Mouse (Mus musculus) MEL (cell line): ENCODE data around the gene Grhl1. TPM values are rescaled to one million over a fixed set of nuclear protein-coding genes. Genes with fewer than 3 reads are reported as not detected.

ENCODE experiments used
- DNase-seq: peaks from one replicate; pipeline ENCODE4 v3.0.0; 2011; ENCODE audit warnings: low read depth, low spot score
- H3K27ac ChIP-seq: 2 replicates; pipeline ENCODE4 v1.5.1; 2012; ENCODE audit warnings: low read depth, mild to moderate bottlenecking, control low read depth, low read length, moderate library complexity; ENCODE audit not compliant: control insufficient read depth
- H3K27me3 ChIP-seq, 2 experiments: fragments of 150-350 bp in 1 of 2; sonication (generic) in 1 of 2; 2 replicates each; pipeline ENCODE4 v1.6.1; 2012; ENCODE audit warnings: low read length in 2 of 2, mild to moderate bottlenecking in 2 of 2, improper control_type of control experiment in 1 of 2, moderate library complexity in 1 of 2; ENCODE audit not compliant: insufficient read depth in 2 of 2, control insufficient read depth in 1 of 2
- H3K36me3 ChIP-seq, 2 experiments: 2 replicates each; pipeline ENCODE4 v1.6.1; 2012 to 2014; ENCODE audit warnings: low read length in 2 of 2, improper control_type of control experiment in 1 of 2, inconsistent platforms in 1 of 2, mild to moderate bottlenecking in 1 of 2; ENCODE audit not compliant: insufficient read depth in 2 of 2, control insufficient read depth in 1 of 2
- H3K4me1 ChIP-seq, 2 experiments: fragments of 150-350 bp in 1 of 2; sonication (generic) in 1 of 2; 2 replicates each; pipeline ENCODE4 v1.6.1; 2012; ENCODE audit warnings: low read length in 2 of 2, improper control_type of control experiment in 1 of 2, mild to moderate bottlenecking in 1 of 2; ENCODE audit not compliant: insufficient read depth in 2 of 2, control insufficient read depth in 1 of 2
- H3K4me3 ChIP-seq, 2 experiments: fragments of 150-350 bp in 1 of 2; sonication (generic) in 1 of 2; 2 replicates each; pipeline ENCODE4 v1.5.1; 2012; ENCODE audit warnings: low read depth in 2 of 2, low read length in 2 of 2, mild to moderate bottlenecking in 2 of 2, moderate library complexity in 2 of 2, control low read depth in 1 of 2, improper control_type of control experiment in 1 of 2; ENCODE audit not compliant: control insufficient read depth in 1 of 2, insufficient read depth in 1 of 2
- H3K79me2 ChIP-seq: 2 replicates; pipeline ENCODE4 v1.6.1; 2012; ENCODE audit warnings: mild to moderate bottlenecking, low read length, moderate library complexity; ENCODE audit not compliant: control insufficient read depth, poor library complexity, insufficient read depth
- H3K9ac ChIP-seq: 2 replicates; pipeline ENCODE4 v1.6.1; 2012; ENCODE audit warnings: low read depth, mild to moderate bottlenecking, control low read depth, low read length, moderate library complexity; ENCODE audit not compliant: control insufficient read depth, poor library complexity, severe bottlenecking
- H3K9me3 ChIP-seq: fragments of 150-350 bp; sonication (generic); replicated peaks from 2 replicates; pipeline ENCODE4 v1.6.1; 2012; ENCODE audit warnings: mild to moderate bottlenecking, low read length, improper control_type of control experiment, moderate library complexity; ENCODE audit not compliant: insufficient read depth
- BHLHE40 ChIP-seq: IDR thresholded peaks from 2 replicates; pipeline ENCODE4 v1.6.1; 2012; ENCODE audit warnings: low read depth, mild to moderate bottlenecking, inconsistent platforms, low read length, improper control_type of control experiment, borderline replicate concordance
- CHD1 ChIP-seq: IDR thresholded peaks from 2 replicates; pipeline ENCODE4 v1.6.1; 2012; ENCODE audit warnings: low read depth, mild to moderate bottlenecking, inconsistent platforms, low read length, improper control_type of control experiment
- CHD2 ChIP-seq: IDR thresholded peaks from 2 replicates; pipeline ENCODE4 v1.6.1; 2011; ENCODE audit warnings: low read length, improper control_type of control experiment
- E2F4 ChIP-seq: IDR thresholded peaks from 2 replicates; pipeline ENCODE4 v1.6.1; 2011; ENCODE audit warnings: low read depth, low read length, improper control_type of control experiment, borderline replicate concordance
- ETS1 ChIP-seq: IDR thresholded peaks from 2 replicates; pipeline ENCODE4 v1.6.1; 2012; ENCODE audit warnings: low read depth, mild to moderate bottlenecking, inconsistent platforms, low read length, improper control_type of control experiment, moderate library complexity
- GABPA ChIP-seq: IDR thresholded peaks from 2 replicates; pipeline ENCODE4 v1.6.1; 2012; ENCODE audit warnings: low read depth, mild to moderate bottlenecking, inconsistent platforms, low read length, improper control_type of control experiment, moderate library complexity
- HCFC1 ChIP-seq: IDR thresholded peaks from 2 replicates; pipeline ENCODE4 v1.6.1; 2012; ENCODE audit warnings: low read depth, mild to moderate bottlenecking, inconsistent platforms, low read length, improper control_type of control experiment, moderate library complexity
- KAT2A ChIP-seq: conservative IDR thresholded peaks from 2 replicates; pipeline ENCODE4 v1.6.1; 2012; ENCODE audit warnings: low read depth, low read length, improper control_type of control experiment, inconsistent platforms
- MAFK ChIP-seq: IDR thresholded peaks from 2 replicates; pipeline ENCODE4 v1.6.1; 2011; ENCODE audit warnings: low read depth, mild to moderate bottlenecking, low read length, improper control_type of control experiment, borderline replicate concordance
- MAX ChIP-seq: IDR thresholded peaks from 2 replicates; pipeline ENCODE4 v1.6.1; 2011; ENCODE audit warnings: low read length, improper control_type of control experiment
- MAZ ChIP-seq: IDR thresholded peaks from 2 replicates; pipeline ENCODE4 v1.6.1; 2012; ENCODE audit warnings: low read depth, mild to moderate bottlenecking, inconsistent platforms, low read length, improper control_type of control experiment
- POLR2AphosphoS2 ChIP-seq: IDR thresholded peaks from 2 replicates; pipeline ENCODE4 v1.6.1; 2011; ENCODE audit warnings: low read length, improper control_type of control experiment
- POLR2AphosphoS5 ChIP-seq: IDR thresholded peaks from 2 replicates; pipeline ENCODE4 v1.6.1; 2012; ENCODE audit warnings: low read depth, borderline replicate concordance, mild to moderate bottlenecking, inconsistent platforms, low read length, moderate library complexity, mixed read lengths
- RCOR1 ChIP-seq: IDR thresholded peaks from 2 replicates; pipeline ENCODE4 v1.6.1; 2012; ENCODE audit warnings: low read depth, mild to moderate bottlenecking, inconsistent platforms, low read length, improper control_type of control experiment
- TCF12 ChIP-seq: IDR thresholded peaks from 2 replicates; pipeline ENCODE4 v1.6.1; 2014; ENCODE audit warnings: low read depth, mild to moderate bottlenecking, inconsistent platforms, low read length, improper control_type of control experiment, moderate library complexity
- USF2 ChIP-seq, 2 experiments: IDR thresholded peaks; 2 replicates each; pipeline ENCODE4 v1.6.1; 2011 to 2012; ENCODE audit warnings: improper control_type of control experiment in 2 of 2, low read length in 2 of 2, borderline replicate concordance in 1 of 2, inconsistent platforms in 1 of 2, low read depth in 1 of 2, mild to moderate bottlenecking in 1 of 2; ENCODE audit not compliant: insufficient read depth in 1 of 2
- ZC3H11A ChIP-seq: IDR thresholded peaks from 2 replicates; pipeline ENCODE4 v1.6.1; 2012; ENCODE audit warnings: low read depth, mild to moderate bottlenecking, inconsistent platforms, low read length, improper control_type of control experiment
- ZKSCAN1 ChIP-seq: IDR thresholded peaks from 2 replicates; pipeline ENCODE4 v1.6.1; 2012; ENCODE audit warnings: low read depth, mild to moderate bottlenecking, inconsistent platforms, low read length, improper control_type of control experiment, moderate library complexity
- ZMIZ1 ChIP-seq: IDR thresholded peaks from 2 replicates; pipeline ENCODE4 v1.6.1; 2012; ENCODE audit warnings: low read depth, mild to moderate bottlenecking, inconsistent platforms, low read length, improper control_type of control experiment, moderate library complexity
- ZNF384 ChIP-seq: IDR thresholded peaks from 2 replicates; pipeline ENCODE4 v1.6.1; 2012; ENCODE audit warnings: low read depth, mild to moderate bottlenecking, inconsistent platforms, low read length, improper control_type of control experiment
- polyA plus RNA-seq, 2 experiments: library from polyadenylated mRNA; stranded (reverse) in 1 of 2; unstranded in 1 of 2; fragments of >175 nt in 1 of 2; fragments of >200 nt in 1 of 2; gene quantifications; 2 replicates each; pipeline versions ENCODE4 v1.2.1 to v1.2.4; 2012; ENCODE audit warnings: low replicate concordance in 2 of 2, low read depth in 1 of 2; ENCODE audit not compliant: insufficient read length in 2 of 2, insufficient read depth in 1 of 2, missing spikeins in 1 of 2
- total RNA-seq: library from RNA; depleted of rRNA; stranded (reverse); fragments of 300-350 nt; gene quantifications from 2 replicates; pipeline ENCODE4 v1.2.3, GENCODE M21; 2012

Grhl1 gene
- total and polyA plus RNA-seq, 3 experiments = 0.50 to 1.3 TPM; not detected in 1

DNA sequence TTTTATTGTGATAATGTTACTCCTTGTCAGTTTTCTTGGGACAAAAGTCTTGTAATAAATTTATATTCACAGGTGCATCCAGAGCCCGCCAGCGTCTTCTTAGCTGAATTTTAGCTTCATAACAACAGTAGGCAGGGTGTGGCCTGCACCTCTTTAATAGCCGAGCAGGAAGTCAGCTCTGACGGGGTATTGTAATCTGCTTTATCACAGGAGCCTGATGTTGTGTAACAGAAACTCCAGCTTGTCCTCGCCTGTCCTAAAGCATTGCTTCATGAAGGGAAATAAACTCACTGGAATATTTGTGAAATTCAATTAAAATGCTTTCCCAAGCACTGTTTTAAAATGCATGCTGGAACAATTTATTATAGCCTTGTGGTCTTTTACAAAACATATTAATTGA is 35.7 kb upstream of the Grhl1 start (continued):
- TF ChIP-seq GABPA = no peak
- TF ChIP-seq, all 39 proteins: peak for 12

GRCm38 (mm10) chr12:24537201-24537600 is 34.9 kb upstream of the Grhl1 start:
- H3K79me2 ChIP-seq = no peaks in the 10 kb centered on the region
- TF ChIP-seq CHD2 (no peak), ZC3H11A (no peak), POLR2AphosphoS5 (no peak), USF2 (IDR thresholded peaks at IDR 0.05; ENCODE audit: borderline replicate concordance in 1 of 2, insufficient read depth in 1 of 2, low read depth in 1 of 2, low read length in 2 of 2) (no peak), MAX (no peak), BHLHE40 (no peak), MAZ (no peak), CHD1 (no peak), ETS1 (no peak), RCOR1 (no peak), ZMIZ1 (no peak), HCFC1 (no peak), ZKSCAN1 (no peak), GABPA (no peak), POLR2AphosphoS2 (no peak), KAT2A (no peak), E2F4 (no peak), MAFK (no peak), ZNF384 (no peak), TCF12 (no peak)
- peaks cover 0 to 29% of the 10 kb centered on the region in 2 experiments; a peak in 2 of 4 replicates for H3K36me3 ChIP-seq
- peaks cover 26 to 28% of the 10 kb centered on the region in 2 experiments for H3K4me1 ChIP-seq
- H3K27ac ChIP-seq = peak overlapping the region; percentile 36
- no peaks in the 10 kb centered on the region for H3K27me3 ChIP-seq
- no peak overlapping the region for H3K4me3 ChIP-seq
- H3K9ac ChIP-seq = no peak overlapping the region
- no peaks in the 10 kb centered on the region for H3K9me3 ChIP-seq
- no peak for DNase-seq
